Mouse (Mus musculus) spleen, postnatal 10 days (tissue): ENCODE data around the gene Calm4.

Source experiments
- DNase-seq, 2 experiments: peaks; one replicate each; pipeline ENCODE4 v3.0.0; 2021 to 2022; ENCODE audit warnings: low spot score in 2 of 2

Calm4 gene

DNA sequence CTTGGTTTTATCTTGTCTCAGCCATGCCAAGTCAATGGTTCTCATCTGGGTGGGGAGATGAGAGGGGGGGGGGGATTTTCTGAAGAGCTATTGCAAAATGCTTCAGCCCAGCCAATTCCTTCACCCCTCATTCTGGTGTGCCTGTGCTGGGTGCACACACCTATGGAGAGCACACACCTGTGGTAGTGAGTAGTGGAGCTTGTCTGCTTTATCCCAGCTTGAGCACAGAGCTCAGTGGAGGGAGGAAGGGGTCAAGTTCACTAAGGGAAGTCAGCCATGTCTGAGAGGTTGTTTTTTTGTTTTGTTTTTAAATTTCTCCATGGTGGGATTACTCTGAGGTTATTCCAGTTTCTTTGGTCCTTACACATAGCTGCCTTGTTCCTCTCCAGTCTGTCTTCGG is 18.7 kb downstream of the Calm4 start:
- no peak for DNase-seq

DNA sequence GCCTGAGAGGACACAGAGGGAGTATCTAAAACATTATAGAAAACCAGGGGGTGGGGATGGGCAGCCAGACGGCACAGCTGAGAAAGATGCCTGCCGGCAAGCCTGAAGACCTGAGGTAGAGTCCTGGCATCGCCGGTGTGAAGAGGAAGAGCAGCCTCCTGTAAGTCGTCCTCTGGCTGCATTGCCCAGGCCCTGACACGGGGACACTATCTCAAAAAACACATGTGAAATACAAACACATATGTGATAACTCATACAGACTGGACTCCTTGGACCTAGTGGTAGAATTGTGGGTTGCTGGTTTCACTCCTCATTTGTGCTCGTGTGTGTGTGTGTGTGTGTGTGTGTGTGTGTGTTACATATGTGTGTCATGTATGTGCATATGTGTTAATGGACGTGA is 23.7 kb downstream of the Calm4 start:
- peak; percentile 34 to 45 for DNase-seq

DNA sequence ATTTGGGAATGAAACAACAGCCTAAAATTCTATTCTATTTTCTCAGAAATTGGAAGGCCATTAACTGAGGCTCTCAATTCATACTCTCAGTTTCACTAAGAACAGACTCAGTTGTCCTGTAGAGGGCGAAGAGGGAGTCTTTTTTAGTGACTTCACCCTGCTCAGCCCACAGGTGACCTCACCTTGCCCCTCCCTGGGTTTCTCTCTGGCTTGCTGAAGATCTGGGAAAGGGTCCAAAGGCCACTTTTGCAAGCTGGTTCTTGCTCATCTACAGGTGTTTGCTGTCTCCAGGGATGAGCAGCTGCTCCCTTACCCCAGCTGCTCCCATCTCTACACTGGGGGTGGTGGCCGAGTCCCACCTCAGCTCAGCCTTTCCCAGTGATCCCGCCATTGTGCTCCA is 24.8 kb downstream of the Calm4 start:
- DNase-seq, result no peak

DNA sequence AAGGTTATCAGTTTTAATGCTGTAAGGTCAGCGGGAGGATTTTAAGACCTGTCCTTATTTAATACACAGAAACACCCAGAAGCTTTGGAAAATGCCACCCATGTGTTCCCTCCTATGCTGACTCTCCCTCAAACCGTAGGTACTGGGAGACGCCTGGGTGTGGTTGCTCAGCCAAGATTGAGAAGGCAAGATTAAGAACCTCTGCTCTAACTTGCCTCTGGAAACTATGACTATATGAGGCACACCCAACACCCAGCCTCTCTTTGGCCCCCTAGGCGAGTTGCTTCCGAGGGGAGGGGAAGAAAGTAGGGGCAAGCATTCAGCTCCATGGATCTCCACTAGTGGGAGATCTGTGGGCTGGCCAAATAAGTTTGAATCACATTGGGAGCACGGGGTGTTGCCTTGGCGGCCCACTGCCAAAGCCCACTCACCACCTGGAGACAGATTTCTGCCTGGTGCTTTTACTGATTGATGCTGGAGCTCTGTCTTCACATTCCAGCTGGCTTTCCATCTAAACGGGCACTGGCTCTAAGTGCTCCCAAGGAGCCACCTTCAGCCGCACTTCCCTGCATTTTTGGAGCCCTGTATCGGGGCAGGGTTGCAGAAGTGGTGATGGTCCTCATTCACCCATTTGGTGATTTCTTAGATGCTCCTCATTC is 25.5 kb downstream of the Calm4 start:
- peak in 1 of 2 experiments; percentile 38 for DNase-seq

GRCm38 (mm10) chr13:3865648-3866354 is 28.2 kb downstream of the Calm4 start:
- DNase-seq, result peak; percentile 36 to 38

- peak; percentile 27 to 42 for DNase-seq
Measured at GRCm38 (mm10) chr13:3866355-3867052, 28.9 kb downstream of the Calm4 start.

- DNase-seq, result peak; percentile 49 to 56
Measured at GRCm38 (mm10) chr13:3867158-3867557, 29.6 kb downstream of the Calm4 start.

- peak in 1 of 2 experiments; percentile 2 for DNase-seq
Measured at GRCm38 (mm10) chr13:3869901-3870300, 32.3 kb downstream of the Calm4 start.

DNA sequence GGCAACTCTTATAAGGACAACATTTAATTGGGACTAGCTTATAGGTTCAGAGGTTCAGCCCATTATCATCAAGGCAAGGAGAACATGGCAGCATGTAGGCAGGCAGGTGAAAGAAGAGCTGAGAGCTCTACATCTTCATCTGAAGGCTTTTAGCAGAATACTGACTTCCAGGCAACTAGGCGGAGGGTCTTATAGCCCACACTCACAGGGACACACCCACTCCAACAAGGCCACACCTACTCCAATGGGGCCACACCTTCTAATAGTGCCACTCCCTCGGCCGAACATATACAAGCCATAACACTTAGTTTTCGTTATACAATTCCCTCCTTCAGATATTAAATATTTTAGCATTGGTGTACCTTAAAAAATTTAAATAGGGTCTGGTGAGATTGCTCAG is 35.3 kb downstream of the Calm4 start:
- no peak for DNase-seq

DNA sequence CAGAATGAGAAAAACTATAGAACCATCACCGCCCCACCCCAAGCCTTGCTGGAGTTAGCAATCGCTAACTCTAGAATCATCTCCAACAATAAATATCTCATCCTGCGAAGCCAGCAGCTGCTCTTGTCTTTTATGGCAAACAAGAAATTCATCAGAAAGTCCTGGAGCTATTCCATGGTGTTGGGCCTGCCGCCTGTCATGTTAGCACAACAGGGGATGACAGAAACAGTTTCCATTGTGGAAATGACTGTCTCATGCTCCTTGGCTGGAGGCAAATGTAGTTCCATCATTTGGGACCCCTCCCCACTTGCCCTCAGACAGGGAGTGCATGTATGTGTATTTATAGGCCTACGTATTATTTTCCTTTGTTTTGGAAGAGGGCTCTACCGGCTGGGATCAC is 38.9 kb downstream of the Calm4 start:
- no peak for DNase-seq

- DNase-seq, result no peak
Measured at GRCm38 (mm10) chr13:3877185-3877584, 39.6 kb downstream of the Calm4 start.

DNA sequence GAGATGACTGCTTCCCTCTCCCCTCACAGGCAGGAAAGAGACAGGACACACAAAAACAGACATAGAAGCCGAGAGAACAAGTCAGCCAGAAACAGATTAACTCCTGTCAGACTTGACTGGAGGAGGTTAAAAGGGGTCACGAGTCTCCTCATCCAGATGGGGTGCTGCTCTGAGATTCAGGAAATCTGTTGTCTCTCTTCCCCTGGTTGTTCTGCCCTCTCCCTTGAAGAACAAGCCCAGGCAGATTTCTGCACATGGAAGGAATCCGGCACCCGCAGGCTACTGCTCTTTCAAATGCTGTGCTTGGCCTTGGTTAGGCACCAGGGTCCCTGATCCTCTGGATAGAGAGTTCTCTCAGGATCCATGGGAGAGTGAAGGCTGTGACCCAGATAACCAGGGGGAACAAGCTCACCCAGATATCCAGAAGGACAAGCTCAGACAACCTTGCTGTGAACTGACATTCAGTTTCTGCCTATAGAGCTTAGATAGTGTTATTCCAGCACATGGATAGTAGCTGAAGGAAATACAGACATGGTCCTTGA is 40.2 kb downstream of the Calm4 start:
- DNase-seq, result no peak

- DNase-seq, result no peak
Measured at GRCm38 (mm10) chr13:3886663-3887062, 49.1 kb downstream of the Calm4 start.
